Mouse (Mus musculus) midbrain, embryonic 10.5 days (tissue): ENCODE measurements at regions not wholly inside any gene's neighbourhood (a gene's known extent, or its start where the extent isn't known, plus 50 kb on each side); places are given as distances from the start of the nearest gene placed in this dataset.

ENCODE experiments used
- DNase-seq: peaks from one replicate; pipeline ENCODE4 v3.0.0-alpha.2; 2017; ENCODE audit warnings: low spot score
- H3K27ac ChIP-seq: fragments of 300-500 bp; sonication (generic); replicated peaks from 2 replicates; pipeline ENCODE4 v1.5.1; 2016; ENCODE audit warnings: mild to moderate bottlenecking
- H3K27me3 ChIP-seq: fragments of 300-500 bp; sonication (generic); 2 replicates; pipeline ENCODE4 v1.6.1; 2016; ENCODE audit warnings: low read depth, mild to moderate bottlenecking; ENCODE audit not compliant: poor library complexity, severe bottlenecking
- H3K36me3 ChIP-seq: fragments of 300-500 bp; sonication (generic); 2 replicates; pipeline ENCODE4 v1.6.1; 2016; ENCODE audit warnings: mild to moderate bottlenecking, moderate library complexity
- H3K4me1 ChIP-seq: fragments of 300-500 bp; sonication (generic); 2 replicates; pipeline ENCODE4 v1.6.1; 2016
- H3K4me3 ChIP-seq: fragments of 300-500 bp; sonication (generic); 2 replicates; pipeline ENCODE4 v1.5.1; 2016; ENCODE audit warnings: mild to moderate bottlenecking, moderate library complexity
- H3K9me3 ChIP-seq: fragments of 300-500 bp; sonication (generic); replicated peaks from 2 replicates; pipeline ENCODE4 v1.6.1; 2016; ENCODE audit warnings: mild to moderate bottlenecking
- WGBS: fragments of 180-500 bp; shearing (Covaris S2); methylation state at CpG from one replicate; pipeline ENCODE4 v1.1.7; 2016; 5-methylcytosine and 5-hydroxymethylcytosine counted together

DNA sequence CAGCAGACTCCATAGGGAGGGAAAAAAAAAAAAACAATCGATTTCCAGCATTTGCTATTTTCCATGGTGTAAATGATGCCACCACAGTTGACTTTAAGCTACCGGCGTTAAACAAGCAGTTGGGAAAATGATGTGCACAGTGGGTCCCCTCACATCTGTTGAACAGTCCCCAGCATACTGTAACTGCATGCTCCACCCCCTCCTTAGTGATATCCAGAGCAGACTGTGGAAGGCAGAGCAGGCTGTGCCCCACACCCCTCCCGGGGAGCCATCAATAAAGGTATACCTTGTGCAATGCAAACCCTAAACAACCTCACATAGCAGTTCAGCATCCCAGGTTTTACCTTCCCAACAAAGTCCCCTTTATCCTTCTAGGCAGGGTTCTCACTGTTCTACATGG is 872.9 kb upstream of the Lrrc6 start:
- H3K36me3 ChIP-seq = no peaks in the 10 kb centered on the region
- 80% methylated on average over 4 of the region's 4 CpGs for WGBS
- no peak for DNase-seq

DNA sequence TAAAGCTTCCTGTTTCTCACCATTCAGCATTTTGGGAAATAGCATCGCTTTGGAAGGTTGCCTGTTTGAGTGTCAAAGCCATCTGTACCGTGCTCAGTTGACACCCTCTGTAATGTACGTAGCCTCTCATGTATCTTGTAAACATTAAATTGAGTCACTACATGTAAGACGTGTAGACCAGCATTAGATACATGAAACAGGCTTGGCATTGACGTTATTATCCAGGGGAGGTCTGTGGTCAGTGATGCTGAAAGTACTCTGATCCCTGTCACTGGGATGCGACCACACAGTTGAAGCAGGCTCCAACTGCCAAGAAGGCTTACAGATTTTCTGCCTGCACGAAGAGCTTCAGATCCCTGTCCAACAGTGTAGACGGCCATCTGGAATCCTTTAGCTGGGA is 872.3 kb upstream of the Lrrc6 start:
- no peak for DNase-seq
- H3K27me3 ChIP-seq = no peaks in the 10 kb centered on the region
- no peaks in the 10 kb centered on the region for H3K4me1 ChIP-seq
- no peak overlapping the region for H3K4me3 ChIP-seq
- H3K9me3 ChIP-seq = no peaks in the 10 kb centered on the region
- H3K36me3 ChIP-seq = no peaks in the 10 kb centered on the region
- 80% methylated on average over 8 of the region's 8 CpGs for WGBS
- H3K27ac ChIP-seq = no peak overlapping the region

More for the DNA sequence above, 872.9 kb upstream of the Lrrc6 start:
- Histone ChIP-seq H3K4me1 (no peaks in the 10 kb centered on the region), H3K9me3 (no peaks in the 10 kb centered on the region), H3K4me3 (no peak overlapping the region), H3K27ac (no peak overlapping the region), H3K27me3 (no peaks in the 10 kb centered on the region)

DNA sequence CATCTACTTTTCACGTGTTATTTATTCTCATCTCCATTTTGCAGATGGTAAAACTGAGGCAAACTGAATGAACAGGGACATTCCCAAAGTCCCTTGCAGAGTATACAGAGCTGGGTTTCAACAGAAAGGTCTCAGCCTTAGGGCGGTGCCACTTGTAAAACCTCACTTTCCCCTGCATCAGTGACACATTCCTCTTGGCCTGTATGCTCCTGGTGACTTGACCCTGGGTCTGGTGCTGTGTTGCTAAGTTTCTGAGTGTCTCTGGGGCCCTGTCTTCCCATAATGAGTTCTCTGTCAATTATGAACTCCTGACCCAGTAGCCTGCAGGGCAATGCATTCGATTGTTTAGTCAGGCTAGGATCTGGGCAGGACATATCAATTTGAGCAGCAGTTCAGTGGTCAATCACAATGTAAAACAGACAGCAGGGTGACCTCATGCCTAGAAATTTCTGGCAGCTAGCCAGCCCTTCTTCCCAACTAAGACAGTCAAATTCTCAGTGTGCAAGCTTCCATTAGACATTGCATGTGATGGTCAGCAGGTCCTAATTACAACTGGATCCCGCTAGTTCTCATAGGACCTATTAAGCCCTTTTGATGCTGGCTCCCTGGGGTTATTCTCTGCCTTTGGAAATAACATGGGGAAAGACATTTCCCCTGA is 863.5 kb upstream of the Lrrc6 start:
- Histone ChIP-seq H3K27me3 (no peaks in the 10 kb centered on the region), H3K27ac (no peak overlapping the region), H3K4me1 (0 out of 2 replicates have a peak, but pooled peaks cover 3% of the 10 kb centered on the region), H3K9me3 (no peaks in the 10 kb centered on the region), H3K4me3 (no peak overlapping the region), H3K36me3 (no peaks in the 10 kb centered on the region)
- DNase-seq = peak; percentile 22
- 73% methylated on average over 4 of the region's 4 CpGs for whole genome bisulfite sequencing

DNA sequence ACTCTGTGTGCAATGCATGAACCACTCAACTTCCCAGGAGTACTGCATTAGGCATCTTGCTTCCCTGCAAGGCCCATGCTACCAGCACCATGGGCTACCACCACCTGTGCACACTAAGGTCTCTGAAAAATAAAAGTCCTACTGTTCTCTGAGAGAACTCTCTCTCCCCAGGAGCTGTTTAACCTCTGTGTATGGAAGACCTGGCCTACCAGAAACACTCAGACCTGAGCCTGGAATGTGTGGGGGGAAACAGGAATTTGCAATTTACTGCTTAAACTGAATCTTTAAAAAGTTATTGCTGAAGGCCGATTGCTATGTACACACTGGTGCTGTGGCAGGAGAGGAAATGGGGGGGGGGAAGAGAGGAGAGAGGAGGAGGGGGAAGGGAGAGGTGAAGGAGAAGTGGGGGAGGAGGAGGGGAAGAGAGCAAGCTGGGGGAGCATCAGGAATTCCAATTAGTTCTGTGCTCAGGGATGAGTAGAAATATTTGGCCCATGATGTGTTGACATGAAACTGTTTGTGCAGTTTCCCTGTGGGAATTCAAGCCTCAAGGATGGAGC is 860.4 kb upstream of the Lrrc6 start:
- H3K4me3 ChIP-seq = no peak overlapping the region
- no peaks in the 10 kb centered on the region for H3K36me3 ChIP-seq
- H3K9me3 ChIP-seq = no peaks in the 10 kb centered on the region
- no peaks in the 10 kb centered on the region for H3K27me3 ChIP-seq
- no peak for DNase-seq
- no peak overlapping the region for H3K27ac ChIP-seq
- 0 out of 2 replicates have a peak, but pooled peaks cover 3% of the 10 kb centered on the region for H3K4me1 ChIP-seq
- 75% methylated on average over 1 of the region's 1 CpGs for WGBS

DNA sequence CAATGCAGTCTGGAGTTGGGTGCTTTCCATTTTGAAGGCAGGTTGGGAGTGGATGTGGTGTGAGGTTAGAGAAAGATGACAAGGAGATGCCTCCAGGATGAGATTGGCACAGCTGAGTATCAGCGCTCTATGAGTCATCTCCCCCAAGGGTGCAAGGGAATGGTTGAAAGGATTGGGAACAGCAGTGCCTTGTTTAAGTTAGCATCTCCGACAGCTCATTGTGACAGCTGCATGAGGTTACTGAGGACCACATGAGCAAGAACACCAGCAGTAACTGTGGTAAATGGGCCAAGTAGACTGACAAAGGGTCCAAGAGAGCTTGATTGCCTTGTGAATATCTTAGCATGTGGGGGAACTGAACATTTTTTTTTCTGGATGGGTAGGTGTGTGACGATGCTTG is 857.2 kb upstream of the Lrrc6 start:
- WGBS = 92% methylated on average over 3 of the region's 3 CpGs
- H3K4me1 ChIP-seq = 0 out of 2 replicates have a peak, but pooled peaks cover 3% of the 10 kb centered on the region
- no peaks in the 10 kb centered on the region for H3K9me3 ChIP-seq
- no peaks in the 10 kb centered on the region for H3K36me3 ChIP-seq
- no peaks in the 10 kb centered on the region for H3K27me3 ChIP-seq
- DNase-seq = no peak
- H3K27ac ChIP-seq = no peak overlapping the region
- H3K4me3 ChIP-seq = no peak overlapping the region

DNA sequence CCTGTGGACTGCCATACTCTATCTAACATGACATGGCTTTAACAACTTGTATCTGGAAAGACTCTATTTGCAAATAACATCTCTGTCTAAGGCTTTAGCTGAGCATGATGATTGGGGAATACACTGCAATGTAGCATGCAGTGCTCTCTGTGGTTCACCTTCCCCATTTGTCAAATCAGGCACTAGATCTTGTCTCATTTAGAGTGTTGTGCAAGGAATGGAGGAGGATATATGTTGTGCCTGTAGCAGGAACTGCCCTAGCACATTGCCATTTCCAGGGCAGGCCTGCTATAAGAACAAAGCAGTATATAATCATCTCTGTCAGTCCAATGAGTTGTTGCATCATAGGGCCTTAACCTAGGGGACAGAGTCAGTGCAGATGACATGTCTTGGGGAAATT is 854.6 kb upstream of the Lrrc6 start:
- no peaks in the 10 kb centered on the region for H3K27me3 ChIP-seq
- DNase-seq = no peak
- no peaks in the 10 kb centered on the region for H3K4me1 ChIP-seq
- no peaks in the 10 kb centered on the region for H3K9me3 ChIP-seq
- no peak overlapping the region for H3K27ac ChIP-seq
- H3K4me3 ChIP-seq = no peak overlapping the region
- no peaks in the 10 kb centered on the region for H3K36me3 ChIP-seq

DNA sequence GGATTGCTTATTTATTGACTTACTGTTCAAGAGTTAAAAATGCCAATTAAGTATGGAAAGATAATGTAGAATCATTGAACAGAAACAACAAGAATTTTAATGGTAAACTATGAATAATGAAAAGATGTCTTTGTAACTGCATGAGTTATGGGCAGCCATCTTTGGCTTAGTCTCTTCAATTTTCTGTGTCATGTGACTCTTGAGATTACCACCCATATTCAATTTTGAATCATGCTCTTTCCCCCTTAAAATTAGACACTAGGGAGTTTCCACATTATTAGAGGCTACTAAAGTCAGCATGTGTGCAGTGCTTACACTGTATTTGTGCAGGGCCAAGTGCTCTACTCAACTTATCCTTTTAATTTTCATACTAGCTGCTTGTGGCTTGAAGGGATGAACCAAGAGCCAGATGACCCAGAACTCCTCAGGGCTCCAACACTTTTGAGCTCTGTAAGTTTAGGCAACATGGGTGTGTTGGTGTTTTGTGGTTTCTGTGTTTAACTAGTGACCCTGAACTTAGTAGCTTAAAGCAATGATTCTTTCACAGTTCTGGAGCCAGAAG is 854.0 kb upstream of the Lrrc6 start:
- Histone ChIP-seq H3K27ac (no peak overlapping the region), H3K4me1 (no peaks in the 10 kb centered on the region), H3K4me3 (no peak overlapping the region), H3K9me3 (no peaks in the 10 kb centered on the region), H3K27me3 (no peaks in the 10 kb centered on the region), H3K36me3 (no peaks in the 10 kb centered on the region)
- DNase-seq = no peak

DNA sequence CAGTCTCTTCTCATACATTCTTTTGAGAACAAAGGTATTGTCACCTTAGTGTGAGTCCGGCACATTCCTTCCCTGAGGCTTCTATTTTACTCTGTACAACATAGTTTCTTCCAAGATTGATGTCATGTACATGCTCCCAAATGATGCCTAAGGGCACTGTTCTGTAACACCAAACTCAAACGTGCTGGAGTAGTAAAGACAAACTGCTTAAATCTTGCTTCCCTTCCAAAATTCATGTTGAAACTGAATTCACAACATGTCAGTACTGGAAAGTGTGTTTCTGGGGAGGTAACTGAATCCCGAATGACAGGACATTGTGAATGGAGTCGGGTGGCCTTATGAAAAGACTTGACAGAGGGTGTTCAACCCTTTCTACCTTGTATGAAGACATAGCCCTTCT is 848.8 kb upstream of the Lrrc6 start:
- DNase-seq = no peak
- no peaks in the 10 kb centered on the region for H3K36me3 ChIP-seq
- H3K9me3 ChIP-seq = no peaks in the 10 kb centered on the region
- H3K27me3 ChIP-seq = no peaks in the 10 kb centered on the region
- no peak overlapping the region for H3K27ac ChIP-seq
- no peaks in the 10 kb centered on the region for H3K4me1 ChIP-seq
- H3K4me3 ChIP-seq = no peak overlapping the region
- 85% methylated on average over 4 of the region's 4 CpGs for WGBS

DNA sequence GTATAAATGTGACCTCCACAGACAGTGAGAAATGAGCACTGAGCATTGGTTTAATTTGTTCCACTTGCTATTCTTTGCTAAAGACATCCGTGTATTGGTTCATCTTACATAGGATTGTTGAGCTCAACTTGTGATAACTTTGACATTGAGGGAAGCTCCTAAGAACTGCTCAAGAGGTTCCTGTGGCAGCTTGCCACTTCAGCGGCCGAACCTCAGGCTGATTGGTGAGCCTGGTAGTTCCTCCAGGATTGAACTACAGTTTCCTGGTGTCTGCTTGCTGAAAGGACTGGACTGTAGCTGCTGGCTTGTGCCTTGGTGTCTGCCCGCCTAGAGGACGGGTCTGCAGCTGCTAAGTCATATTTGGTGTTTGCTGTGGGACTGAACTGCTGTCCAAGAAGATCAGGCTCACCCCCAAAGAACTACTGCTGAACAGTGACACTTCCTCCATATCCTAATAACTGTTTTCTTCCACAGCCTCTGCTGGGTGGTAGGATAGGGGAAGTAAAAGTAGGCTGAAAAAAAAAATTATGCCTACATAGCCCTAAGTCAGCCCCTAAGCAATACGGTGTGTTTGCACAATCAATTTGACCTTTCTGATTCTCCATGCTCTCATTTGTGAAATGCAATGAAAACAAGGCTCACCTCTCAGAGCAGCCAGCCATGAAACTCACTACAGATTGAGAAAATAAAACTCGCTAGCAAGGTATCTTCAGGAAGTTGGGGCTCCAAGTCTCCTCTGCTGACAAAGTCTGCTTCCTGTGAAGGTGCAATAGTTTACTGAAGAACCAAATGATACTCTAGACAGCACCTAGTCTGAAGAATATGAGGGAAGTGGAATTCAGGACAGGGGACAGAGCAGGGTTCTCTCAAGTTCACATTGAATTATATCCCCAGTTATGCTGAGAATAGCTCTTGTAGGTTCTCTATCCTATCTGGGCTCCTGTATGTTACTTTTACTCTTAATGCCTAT is 844.8 kb upstream of the Lrrc6 start:
- no peak for DNase-seq
- Histone ChIP-seq H3K4me3 (no peak overlapping the region), H3K27ac (no peak overlapping the region), H3K27me3 (no peaks in the 10 kb centered on the region), H3K9me3 (no peaks in the 10 kb centered on the region), H3K36me3 (no peaks in the 10 kb centered on the region), H3K4me1 (no peaks in the 10 kb centered on the region)
- WGBS = 83% methylated on average over 7 of the region's 7 CpGs

DNA sequence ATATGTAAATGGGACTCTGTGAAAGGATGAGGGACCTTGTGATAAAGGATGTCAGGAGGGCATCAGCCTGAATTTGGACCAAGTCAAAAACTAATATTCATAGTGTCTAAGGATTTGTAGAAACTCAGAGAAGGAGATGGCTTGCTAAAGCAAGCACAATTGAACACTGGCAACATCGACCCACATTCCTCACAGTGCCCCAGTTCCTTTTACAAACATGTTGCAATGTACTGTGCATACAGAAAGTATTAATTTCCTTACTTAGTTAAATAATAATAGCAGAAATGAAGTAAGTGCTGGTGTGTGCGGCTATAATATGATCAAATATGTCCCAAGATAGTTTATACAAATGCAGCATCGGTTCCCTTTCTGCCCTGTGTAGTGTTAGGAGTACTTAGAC is 841.3 kb upstream of the Lrrc6 start:
- Histone ChIP-seq H3K36me3 (no peaks in the 10 kb centered on the region), H3K9me3 (no peaks in the 10 kb centered on the region), H3K27me3 (no peaks in the 10 kb centered on the region), H3K4me1 (no peaks in the 10 kb centered on the region), H3K27ac (no peak overlapping the region), H3K4me3 (no peak overlapping the region)
- DNase-seq = no peak
- 88% methylated on average over 3 of the region's 3 CpGs for WGBS

DNA sequence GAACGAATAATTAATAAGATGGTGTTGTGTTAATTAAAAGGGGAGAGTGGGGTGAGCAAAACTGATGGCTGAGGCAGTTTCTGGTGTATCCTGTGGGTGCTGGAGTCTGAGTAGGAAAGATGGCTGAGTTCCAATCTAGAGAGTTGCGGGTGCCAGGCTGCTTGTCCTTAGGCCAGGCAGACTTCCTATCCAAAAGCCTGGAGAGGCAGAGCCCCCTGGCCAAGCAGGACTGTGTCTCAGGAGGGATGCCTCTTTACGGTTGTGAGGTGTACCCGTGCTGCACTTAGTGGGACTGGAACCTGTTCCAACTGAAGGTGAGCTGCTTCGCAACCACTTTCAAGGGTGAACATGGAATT is 836.3 kb upstream of the Lrrc6 start:
- 89% methylated on average over 5 of the region's 5 CpGs for WGBS
- no peak overlapping the region for H3K27ac ChIP-seq

DNA sequence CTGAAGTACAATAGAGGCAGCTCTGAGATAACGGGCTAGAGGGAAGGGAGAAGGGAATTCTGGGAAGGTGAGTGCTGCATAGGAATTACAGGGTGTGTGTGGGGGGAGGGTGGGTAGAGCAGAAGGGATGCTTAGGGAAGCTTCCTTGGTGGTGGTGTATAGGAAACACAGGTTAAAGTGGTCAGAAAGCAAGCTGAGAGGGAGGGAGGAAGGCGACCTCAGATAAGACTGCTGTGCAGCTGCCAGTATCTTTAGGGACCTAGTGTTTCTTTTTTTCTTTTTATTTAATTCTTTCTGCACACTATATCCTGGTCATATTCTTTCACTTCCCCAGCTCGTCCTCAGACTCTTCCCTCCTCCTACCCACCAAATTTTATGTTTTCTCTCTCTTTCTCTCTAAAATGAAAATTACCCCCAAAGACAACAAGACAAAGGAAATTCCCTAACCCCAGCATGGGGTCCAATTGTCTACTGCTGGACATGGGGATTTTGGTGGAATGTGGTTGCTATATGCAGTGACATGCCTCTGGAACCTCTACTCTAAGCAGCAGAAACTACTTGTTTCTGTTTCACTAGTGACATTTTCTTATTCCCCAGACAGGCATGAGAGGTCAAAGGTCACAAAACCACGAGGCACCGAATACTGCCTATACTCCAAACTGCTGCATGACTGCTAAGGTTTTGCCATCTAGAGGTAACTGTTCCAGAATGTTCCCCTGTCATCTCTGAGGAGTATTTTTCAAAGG is 835.8 kb upstream of the Lrrc6 start:
- WGBS = 59% methylated on average over 5 of the region's 5 CpGs
- Histone ChIP-seq H3K9me3 (no peaks in the 10 kb centered on the region), H3K4me3 (no peak overlapping the region), H3K4me1 (no peaks in the 10 kb centered on the region), H3K27me3 (no peaks in the 10 kb centered on the region), H3K27ac (no peak overlapping the region), H3K36me3 (no peaks in the 10 kb centered on the region)
- no peak for DNase-seq

More for the DNA sequence above, 836.3 kb upstream of the Lrrc6 start:
- Histone ChIP-seq H3K4me1 (no peaks in the 10 kb centered on the region), H3K9me3 (no peaks in the 10 kb centered on the region), H3K27me3 (no peaks in the 10 kb centered on the region), H3K36me3 (no peaks in the 10 kb centered on the region), H3K4me3 (no peak overlapping the region)
- DNase-seq = no peak
